Mouse (Mus musculus) heart, adult 11 months (tissue): ENCODE data around the gene Hcar1.
A peak's percentile ranks its signal among the peaks of the same experiment; 100 is the strongest.

Experiments used
- DNase-seq: peaks from one replicate; pipeline ENCODE4 v3.0.0; 2022

Hcar1 gene

DNA sequence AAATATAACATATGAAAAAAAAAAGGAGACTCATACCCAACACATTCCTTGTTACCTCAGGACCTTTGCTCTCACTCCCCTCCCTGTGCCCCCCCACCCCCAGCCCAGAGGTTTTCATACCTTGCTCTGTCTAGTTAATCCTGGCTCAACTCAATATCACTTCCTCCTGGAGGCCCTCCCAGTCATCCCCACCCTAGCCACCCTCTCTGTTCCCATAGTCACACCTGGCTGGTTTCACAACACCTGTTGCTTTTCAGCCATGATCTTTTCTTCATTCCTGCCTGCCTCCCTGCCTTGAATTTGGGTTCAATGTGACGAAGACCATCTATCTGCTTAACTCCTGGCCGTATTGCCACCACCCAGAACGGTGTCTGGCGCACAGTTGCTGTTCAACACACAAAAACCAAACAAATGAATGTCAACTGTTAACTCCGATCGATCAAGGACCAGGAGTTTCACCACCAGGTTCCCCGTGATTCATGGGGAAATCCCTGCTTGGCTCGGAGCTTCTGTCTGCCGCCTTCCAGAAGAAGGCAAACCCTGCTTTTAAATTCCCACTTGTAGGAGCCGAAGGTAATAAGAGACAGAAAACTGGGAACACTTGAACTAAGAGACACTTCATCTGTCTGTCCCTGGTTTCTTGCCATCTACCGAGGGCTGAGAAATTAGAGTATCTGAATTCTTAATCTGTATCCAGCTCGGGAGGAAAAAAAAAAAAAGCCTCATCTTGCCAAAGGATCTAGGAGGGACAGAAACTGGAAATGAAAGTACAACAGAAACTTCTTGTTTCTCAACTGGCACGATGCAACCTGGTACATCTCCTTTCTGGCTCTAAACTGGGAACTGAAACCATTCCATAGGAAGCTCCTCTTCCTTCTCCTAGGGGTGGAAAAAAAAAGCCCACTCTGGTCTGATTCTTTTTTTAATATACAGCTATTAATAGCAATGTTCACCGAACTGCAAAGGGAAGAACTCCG lies 17.2 kb downstream of the Hcar1 start:
- no peak for DNase-seq

DNA sequence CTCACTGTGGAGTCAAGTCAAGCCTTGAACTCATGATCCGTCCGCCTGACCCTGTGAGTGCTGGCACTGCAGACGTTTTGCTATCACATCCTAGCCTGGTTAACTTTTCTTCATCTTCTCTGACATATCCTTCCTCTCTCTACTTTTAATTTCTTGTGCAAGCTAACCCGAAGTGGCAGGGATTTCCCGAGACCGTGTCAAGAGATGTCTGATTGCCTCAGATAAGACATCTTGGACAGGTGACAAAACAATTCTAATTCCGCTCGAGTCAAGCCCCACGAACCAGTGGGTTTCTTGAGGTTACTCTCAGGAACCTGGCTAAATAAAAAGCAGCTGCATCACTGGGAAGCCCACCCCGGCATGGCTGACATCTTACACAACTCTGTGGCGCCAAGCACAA lies 21.0 kb downstream of the Hcar1 start:
- no peak for DNase-seq

DNA sequence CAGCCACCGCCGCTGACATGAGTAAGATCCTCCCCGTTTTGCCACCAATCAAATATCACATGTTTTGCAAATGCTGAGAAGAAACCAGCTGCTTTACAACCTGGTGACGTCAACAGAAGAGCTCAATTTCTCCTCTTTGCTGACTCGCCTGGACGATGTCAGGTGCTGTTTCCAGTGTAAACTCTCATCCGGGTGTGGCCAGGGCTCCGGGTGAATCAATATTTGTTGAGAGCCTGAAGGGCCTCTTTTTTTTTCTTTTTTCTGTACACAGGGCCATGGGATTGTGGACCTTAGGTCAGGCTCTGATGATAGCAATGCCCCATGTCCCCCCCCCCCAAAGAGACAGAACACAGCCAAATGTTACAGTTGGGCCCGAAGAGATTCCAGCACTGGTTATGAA lies 25.3 kb downstream of the Hcar1 start:
- DNase-seq = no peak

DNA sequence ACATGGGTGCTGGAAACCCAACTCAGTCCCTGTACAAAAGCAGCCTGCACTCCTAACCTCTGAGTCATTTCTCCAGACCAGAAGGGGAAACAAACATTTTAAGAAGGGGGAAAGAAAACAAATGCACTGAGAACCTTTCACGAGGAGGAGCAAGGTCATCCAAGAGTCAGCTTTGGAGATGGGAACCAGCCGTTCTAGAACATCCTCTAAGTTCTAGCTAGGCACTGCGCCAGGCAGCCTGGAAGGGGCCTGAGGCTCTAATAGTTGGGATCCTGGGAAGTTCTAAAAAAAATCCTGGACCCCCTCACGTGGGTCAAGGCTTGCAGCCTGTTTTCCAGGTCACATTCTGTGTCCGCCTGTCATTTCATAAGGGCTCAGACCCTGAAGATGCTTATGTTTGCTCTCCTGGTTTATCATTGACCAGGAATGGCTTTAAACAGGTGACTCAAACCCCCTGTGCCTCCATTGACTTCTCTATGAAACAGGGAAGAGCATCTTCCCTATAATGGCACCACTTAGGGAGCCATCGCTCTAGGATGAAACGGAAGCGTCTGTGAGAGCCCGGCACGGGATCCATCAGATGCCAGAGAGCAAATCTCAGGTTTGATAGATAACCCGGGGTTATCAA lies 25.8 kb downstream of the Hcar1 start:
- DNase-seq = peak; percentile 92

DNA sequence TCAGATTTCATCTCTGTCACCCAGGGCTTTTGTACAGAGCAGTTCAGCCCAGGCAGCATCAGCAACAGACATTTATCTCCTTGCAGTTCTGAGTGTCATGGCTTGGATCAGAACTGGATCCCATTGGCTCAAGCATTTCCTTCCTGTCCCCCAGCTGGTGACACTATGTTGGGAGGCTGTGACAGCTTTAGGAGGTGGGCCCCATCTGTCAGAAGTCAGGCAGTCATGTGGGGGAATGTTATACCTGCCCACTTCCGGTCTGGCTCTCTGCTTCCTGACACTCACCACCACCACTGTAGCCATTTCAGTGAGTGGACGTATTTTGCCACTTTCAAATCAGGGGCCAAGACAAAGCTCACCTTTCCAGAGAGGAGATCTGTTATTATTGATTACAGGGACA lies 28.4 kb downstream of the Hcar1 start:
- no peak for DNase-seq

DNA sequence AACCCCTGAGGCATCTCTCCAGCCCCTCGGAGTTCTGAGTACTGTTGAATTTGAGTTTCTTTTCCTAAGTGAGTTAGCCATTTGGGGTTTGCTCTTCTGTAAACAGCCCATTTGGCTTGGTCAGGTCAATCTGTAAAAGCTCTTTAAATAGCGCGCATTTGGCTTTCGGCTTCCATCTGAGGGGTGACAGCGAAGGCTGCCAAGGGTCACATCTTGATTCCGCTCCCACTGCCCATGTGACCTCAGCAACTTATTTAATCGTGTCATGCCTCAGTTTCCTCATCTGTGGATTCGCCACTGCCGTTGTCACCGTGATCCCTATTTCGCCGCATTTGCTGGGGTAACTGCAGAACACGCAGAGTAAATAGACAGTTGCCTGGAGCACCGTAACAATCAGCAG lies 35.5 kb downstream of the Hcar1 start:
- DNase-seq = no peak

DNA sequence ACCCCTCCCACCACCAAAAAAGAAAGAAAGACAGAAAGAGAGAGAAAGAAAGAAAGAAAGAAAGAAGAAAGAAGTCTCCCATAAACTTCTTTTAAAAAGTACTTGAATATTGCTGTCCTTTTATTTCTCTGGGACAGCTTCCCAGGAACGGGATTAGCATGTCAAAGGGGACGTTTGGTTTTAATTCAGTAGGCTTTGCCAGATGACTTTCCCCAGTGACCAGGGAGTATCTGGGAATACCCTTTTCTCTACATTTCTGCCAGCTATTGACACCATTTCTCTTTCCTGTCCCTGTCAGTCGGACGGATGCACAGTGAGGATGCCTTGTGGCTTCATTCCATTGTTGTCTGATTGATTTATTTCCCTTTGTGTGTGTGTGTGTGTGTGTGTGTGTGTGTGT lies 36.0 kb downstream of the Hcar1 start:
- no peak for DNase-seq

DNA sequence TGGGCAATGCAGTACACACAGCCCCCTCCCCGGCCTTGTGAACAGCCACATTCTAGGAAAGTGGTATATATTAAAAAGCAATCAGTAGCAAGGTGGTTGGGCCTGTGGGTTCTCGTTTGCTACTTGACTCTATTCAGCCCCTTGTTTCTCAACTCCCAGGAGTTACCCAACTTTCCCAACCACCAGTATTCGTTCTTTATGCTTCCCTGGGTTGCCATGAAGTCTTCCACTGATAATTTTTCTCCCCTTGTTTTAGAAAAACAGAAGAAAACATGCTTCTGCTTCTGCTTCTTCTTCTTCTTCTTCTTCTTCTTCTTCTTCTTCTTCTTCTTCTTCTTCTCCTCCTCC lies 36.9 kb downstream of the Hcar1 start:
- DNase-seq = no peak

DNA sequence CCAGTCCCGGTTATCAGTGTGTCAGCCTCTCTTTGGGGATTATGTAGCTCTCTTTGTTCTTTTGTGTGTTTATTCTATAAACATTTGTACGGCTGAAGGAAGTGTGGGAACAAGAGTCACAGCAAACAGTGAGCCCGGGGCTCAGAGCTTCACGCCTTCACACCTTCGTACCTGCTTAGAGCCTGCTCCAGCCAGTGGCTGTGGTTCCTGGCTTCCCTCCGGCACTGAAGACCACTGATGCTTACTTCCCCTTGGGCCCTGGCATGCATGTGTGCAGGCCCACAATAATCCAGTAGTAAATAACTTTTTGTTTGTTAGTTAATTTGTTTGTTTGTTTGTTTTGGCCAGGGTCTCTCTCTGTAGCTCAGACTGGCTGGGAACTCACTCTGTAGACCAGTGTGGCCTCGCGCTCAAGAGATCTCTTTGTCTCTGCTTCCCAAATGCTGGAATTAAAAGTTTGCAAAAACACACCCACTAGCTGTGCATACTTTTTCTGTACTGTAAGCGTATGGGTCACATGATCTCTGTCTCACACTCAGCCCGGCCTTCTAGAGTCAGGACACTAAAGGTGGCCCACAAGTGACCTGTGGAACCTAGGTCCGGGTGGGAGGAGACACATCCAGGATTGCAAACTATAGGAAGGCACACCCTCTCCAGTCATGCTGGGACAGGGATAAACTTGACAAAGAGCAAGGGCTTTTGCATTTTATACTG lies 37.4 kb downstream of the Hcar1 start:
- DNase-seq = no peak

DNA sequence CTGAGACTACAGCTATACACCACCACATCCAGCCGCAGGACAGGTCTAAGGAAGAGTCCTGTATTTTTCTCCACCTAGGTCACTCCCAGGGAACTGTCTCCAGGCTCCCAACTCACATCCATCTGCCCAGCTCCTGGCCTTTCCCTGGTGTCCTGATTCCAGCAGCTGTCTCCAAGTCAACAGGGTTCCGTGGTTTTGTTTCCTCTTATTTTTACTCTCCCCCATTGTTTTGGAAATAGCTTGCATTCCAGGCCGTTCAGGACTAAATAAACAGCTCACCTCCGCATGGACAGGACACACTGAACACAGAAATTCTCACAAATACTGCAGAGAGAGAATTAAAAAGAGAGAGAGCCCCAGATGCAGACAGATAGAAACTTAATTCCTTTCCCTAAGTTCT lies 42.4 kb downstream of the Hcar1 start:
- DNase-seq = no peak

DNA sequence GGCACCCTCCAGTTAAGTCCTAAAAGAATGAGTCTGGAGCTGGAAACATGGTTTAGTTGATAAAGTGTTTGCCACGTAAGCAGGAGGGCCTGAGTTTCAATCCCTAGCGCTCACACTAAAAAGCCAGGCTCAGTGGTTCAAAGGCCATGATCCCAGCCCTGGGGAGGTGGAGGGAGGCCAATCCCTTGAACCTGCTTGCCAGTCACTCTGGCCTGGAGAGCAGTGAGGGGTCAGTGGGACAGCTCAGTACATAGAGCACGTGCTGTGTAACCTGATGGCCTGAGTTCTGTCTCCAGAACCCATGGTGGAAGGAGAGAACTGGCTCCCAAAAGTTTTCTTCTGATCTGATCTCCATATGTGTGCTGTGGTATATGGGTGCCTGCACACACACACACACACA lies 45.0 kb downstream of the Hcar1 start:
- no peak for DNase-seq

DNA sequence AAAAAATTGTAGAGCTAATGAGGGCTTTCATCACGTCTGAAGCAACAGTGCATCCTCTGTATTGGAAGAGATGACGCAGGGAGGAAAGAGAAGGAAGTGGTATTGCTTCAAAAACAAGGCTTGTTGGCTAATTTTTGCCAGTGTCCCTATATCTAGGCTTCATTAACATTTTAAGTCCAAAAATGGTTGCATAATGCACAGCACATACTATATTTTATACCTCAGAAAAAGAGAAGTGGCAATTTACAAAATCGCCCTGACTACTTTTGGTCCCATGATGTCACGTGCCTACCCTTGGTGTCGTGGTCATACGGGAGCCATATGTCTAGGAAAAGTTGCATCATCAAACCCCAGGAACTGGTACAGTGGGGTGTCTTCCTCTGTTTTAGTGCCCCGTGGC lies 47.5 kb downstream of the Hcar1 start:
- no peak for DNase-seq

DNA sequence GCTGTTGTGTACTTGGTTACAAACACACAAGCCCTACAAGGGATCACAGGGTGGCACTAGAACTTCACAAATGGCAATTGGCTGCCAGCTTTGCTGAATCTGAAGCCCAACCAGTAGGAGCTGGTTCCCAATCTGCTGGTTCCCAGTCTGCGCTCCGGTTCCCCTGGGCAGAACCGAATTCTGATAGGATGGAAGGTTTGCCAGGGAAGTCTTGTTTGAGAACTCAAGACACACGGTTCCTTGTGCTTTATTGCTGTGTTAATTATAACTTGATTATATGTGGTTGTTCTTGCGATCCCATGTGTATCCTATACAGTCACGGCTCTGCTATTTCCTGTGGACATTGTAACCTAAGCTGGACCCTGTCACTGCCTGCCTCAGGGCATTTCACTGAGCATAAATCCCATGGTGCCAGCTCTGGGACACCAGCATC lies 52.1 kb downstream of the Hcar1 start:
- DNase-seq = no peak
